Mouse (Mus musculus) kidney, postnatal 10 days (tissue): ENCODE results near the gene Prcc.
"Not testable (repeated sequence)": the region's sequence is repeated elsewhere in the genome, so short reads cannot be mapped to it uniquely, and the experiment has no call there.

Experiments used
- DNase-seq: peaks from one replicate; pipeline ENCODE4 v3.0.0; 2021; ENCODE audit warnings: mixed read lengths

Prcc gene

GRCm38 (mm10) chr3:87840858-87841257, 44.5 kb downstream of the Prcc start:
- no peak for DNase-seq

- DNase-seq, result peak; percentile 89
Observed at GRCm38 (mm10) chr3:87838622-87839021, 46.8 kb downstream of the Prcc start.

- no peak for DNase-seq
Observed at GRCm38 (mm10) chr3:87833482-87833881, 51.9 kb downstream of the Prcc start.

- DNase-seq, result no peak
Observed at GRCm38 (mm10) chr3:87832109-87832859, 53.1 kb downstream of the Prcc start.

GRCm38 (mm10) chr3:87829025-87829424, 56.4 kb downstream of the Prcc start:
- no peak for DNase-seq

GRCm38 (mm10) chr3:87828435-87828834, 57.0 kb downstream of the Prcc start:
- DNase-seq, result no peak

- not testable (repeated sequence) for DNase-seq
Observed at GRCm38 (mm10) chr3:87824206-87824605, 61.2 kb downstream of the Prcc start, which contains the start of gene Pear1. TSS of gene Pear1 (minus strand) at chr3:87824306.

GRCm38 (mm10) chr3:87818226-87818625, 67.2 kb downstream of the Prcc start:
- DNase-seq, result peak; percentile 17

GRCm38 (mm10) chr3:87816646-87817093, 68.7 kb downstream of the Prcc start:
- peak; percentile 89 for DNase-seq

- DNase-seq, result peak; percentile 58
Observed at GRCm38 (mm10) chr3:87816166-87816565, 69.2 kb downstream of the Prcc start.

GRCm38 (mm10) chr3:87812873-87813272, 72.5 kb downstream of the Prcc start:
- peak; percentile 74 for DNase-seq

- DNase-seq, result no peak
Observed at GRCm38 (mm10) chr3:87812413-87812812, 73.0 kb downstream of the Prcc start.

- DNase-seq, result no peak
Observed at GRCm38 (mm10) chr3:87811297-87811696, 74.1 kb downstream of the Prcc start.

- DNase-seq, result peak; percentile 38
Observed at GRCm38 (mm10) chr3:87809322-87809962, 76.0 kb downstream of the Prcc start.
